ENCODE assay signal across 9 mouse cellular contexts in genomic region chr4:141335263-141335796, GRCm38 (mm10). TPM values are rescaled to one million over a fixed set of nuclear protein-coding genes. Genes with fewer than 3 reads are reported as not detected.
DNase-seq lines count a peak whose midpoint lies in the region; ATAC-seq lines count a peak whose summit lies in the region.
"Had no signal": no experiment of that assay in that cellular context is flagged by ENCODE, and none has a peak within 500 bp of the region (broad histone marks: within the 10 kb centered on the region; RNA-seq: fewer than 3 reads in every experiment).

No protein-coding gene starts in this region.

- no peak overlapping the region for H3K4me2 ChIP-seq in heart, embryonic 11.5 days
- no peak overlapping the region for H3K4me2 ChIP-seq in forebrain, embryonic 16.5 days (ENCODE audit: low read length)
- no peak overlapping the region for H3K4me2 ChIP-seq in midbrain, embryonic 14.5 days (ENCODE audit: low read length)

- H3K9me3 ChIP-seq in heart, embryonic 11.5 days (replicated peaks; ENCODE audit: control insufficient read depth, low read length): no peaks in the 10 kb centered on the region
- H3K9me3 ChIP-seq in forebrain, embryonic 16.5 days (ENCODE audit: control insufficient read depth, low read length): no peaks in the 10 kb centered on the region
- no peaks in the 10 kb centered on the region for H3K9me3 ChIP-seq in midbrain, embryonic 14.5 days (ENCODE audit: control insufficient read depth, low read length)

- no peak; the same call in 1 of the 2 replicates for ATAC-seq in heart, embryonic 11.5 days (replicated peaks; ENCODE audit: insufficient number of reproducible peaks, low FRiP score, low TSS enrichment)
- ATAC-seq in forebrain, embryonic 16.5 days: peak; percentile 49
- ATAC-seq in midbrain, embryonic 14.5 days (ENCODE audit: low FRiP score, low TSS enrichment): peak; percentile 79

- H3K9ac ChIP-seq in heart, embryonic 11.5 days (ENCODE audit: low read depth, low read length): 0 out of 2 replicates have a peak overlapping the region, but pooled peaks have one; percentile 24
- no peak overlapping the region for H3K9ac ChIP-seq in forebrain, embryonic 16.5 days (replicated peaks; ENCODE audit: low read depth, low read length)
- H3K9ac ChIP-seq in midbrain, embryonic 14.5 days (replicated peaks; ENCODE audit: low read length): no peak overlapping the region

- no peak overlapping the region for H3K4me3 ChIP-seq in heart, embryonic 11.5 days (ENCODE audit: low read depth, low read length)
- H3K4me3 ChIP-seq in forebrain, embryonic 16.5 days (replicated peaks; ENCODE audit: low read length): no peak overlapping the region
- H3K4me3 ChIP-seq in midbrain, embryonic 14.5 days (replicated peaks; ENCODE audit: low read depth, low read length): no peak overlapping the region

- peaks cover 29% of the 10 kb centered on the region for H3K4me1 ChIP-seq in heart, embryonic 11.5 days (ENCODE audit: control insufficient read depth, insufficient read depth, low read length)
- H3K4me1 ChIP-seq in forebrain, embryonic 16.5 days (replicated peaks; ENCODE audit: control insufficient read depth, insufficient read depth, low read length): peaks cover 13% of the 10 kb centered on the region
- H3K4me1 ChIP-seq in midbrain, embryonic 14.5 days (ENCODE audit: control insufficient read depth, insufficient read depth, low read length): peaks cover 23% of the 10 kb centered on the region

- 23% methylated on average over 3 of the region's 3 CpGs for whole genome bisulfite sequencing in heart, embryonic 11.5 days (ENCODE audit: insufficient replicate concordance)
- WGBS in forebrain, embryonic 16.5 days: 3% methylated on average over 3 of the region's 3 CpGs
- WGBS in midbrain, embryonic 14.5 days: 1% methylated on average over 3 of the region's 3 CpGs

- H3K36me3 ChIP-seq in heart, embryonic 11.5 days (ENCODE audit: control insufficient read depth, insufficient read depth, low read length): no peaks in the 10 kb centered on the region
- no peaks in the 10 kb centered on the region for H3K36me3 ChIP-seq in forebrain, embryonic 16.5 days (ENCODE audit: control insufficient read depth, insufficient read depth)
- H3K36me3 ChIP-seq in midbrain, embryonic 14.5 days (ENCODE audit: control insufficient read depth, insufficient read depth, low read length): no peaks in the 10 kb centered on the region

- DNase-seq in heart, adult 18-20 months: no peak
- peak; percentile 60 for DNase-seq in Muller cell, postnatal 12 days (ENCODE audit: inconsistent ontology term)
- DNase-seq in midbrain, embryonic 14.5 days: peak; percentile 78
- no peak for DNase-seq in adrenal gland, adult 18-20 months (ENCODE audit: low spot score in 2 of 2)
- DNase-seq in left cerebral cortex, postnatal 10 days (ENCODE audit: extremely low spot score in 1 of 2, low spot score in 2 of 2): no peak
- no peak for DNase-seq in frontal cortex, postnatal 14 days (ENCODE audit: low spot score in 2 of 2)

- intact Hi-C loops in left cerebral cortex, postnatal 10 days (cut with DNase I): no loop called here

- H3K27me3 ChIP-seq in heart, embryonic 11.5 days (ENCODE audit: control insufficient read depth, insufficient read depth, low read length): no peaks in the 10 kb centered on the region
- H3K27me3 ChIP-seq in forebrain, embryonic 16.5 days (replicated peaks; ENCODE audit: control insufficient read depth, insufficient read depth, low read length): no peaks in the 10 kb centered on the region
- no peaks in the 10 kb centered on the region for H3K27me3 ChIP-seq in midbrain, embryonic 14.5 days (ENCODE audit: control insufficient read depth, insufficient read depth, low read length)

- H3K27ac ChIP-seq in heart, embryonic 11.5 days (ENCODE audit: low read depth, low read length): peak overlapping the region; percentile 16; the same call in 1 of the 2 replicates
- H3K27ac ChIP-seq in forebrain, embryonic 16.5 days (ENCODE audit: low read length): no peak overlapping the region
- H3K27ac ChIP-seq in midbrain, embryonic 14.5 days (replicated peaks; ENCODE audit: low read depth, low read length): peak overlapping the region; percentile 74

RNA-seq across cellular contexts. Expression of gene Fam131c, which starts 32.7 kb away (rescaled TPM):
- polyA plus RNA-seq in heart, embryonic 11.5 days (2014; fragmentation: Nextera tagmentation; extraction: Ambion mirVana): 1.00 and 1.0 TPM in 2 replicates
- 1 to 10 TPM; 3.1 to 3.7 TPM for total RNA-seq in heart, adult 18-20 months (2021)
- polyA plus RNA-seq in forebrain, embryonic 16.5 days (2015; fragmentation: Nextera tagmentation; extraction: Ambion mirVana): 11.6 and 19.8 TPM in 2 replicates
- 26.7 and 37.2 TPM in 2 replicates for polyA plus RNA-seq in midbrain, embryonic 14.5 days (2014; fragmentation: Nextera tagmentation; extraction: Ambion mirVana)
- 1 to 10 TPM; 1.3 to 2.4 TPM for total RNA-seq in adrenal gland, adult 18-20 months (2021)
- 10 to 100 TPM; 10.8 to 12.1 TPM for total RNA-seq in left cerebral cortex, postnatal 10 days (2021)
- total RNA-seq: common myeloid progenitor, adult 5-6 weeks had no signal

RNA-seq across cellular contexts. Expression of gene Epha2, which starts 34.3 kb away (rescaled TPM):
- 3.1 and 3.6 TPM in 2 replicates for polyA plus RNA-seq in heart, embryonic 11.5 days (2014; fragmentation: Nextera tagmentation; extraction: Ambion mirVana)
- total RNA-seq in heart, adult 18-20 months (2021): 1 to 10 TPM; 6.2 to 6.6 TPM
- 0.92 and 1.5 TPM in 2 replicates for polyA plus RNA-seq in forebrain, embryonic 16.5 days (2015; fragmentation: Nextera tagmentation; extraction: Ambion mirVana)
- polyA plus RNA-seq in midbrain, embryonic 14.5 days (2014; fragmentation: Nextera tagmentation; extraction: Ambion mirVana): 1.2 and 1.7 TPM in 2 replicates
- total RNA-seq in adrenal gland, adult 18-20 months (2021): 10 to 100 TPM; 12.0 to 18.1 TPM
- total RNA-seq in left cerebral cortex, postnatal 10 days (2021): 1 to 10 TPM; 1.9 TPM

Comparison
In these comparisons a context has a peak if more than half of its experiments do, and no peak if none do; other contexts are left out.
1. DNase-seq: peak in Muller cell, postnatal 12 days (single experiment) and midbrain, embryonic 14.5 days (single experiment); none in heart, adult 18-20 months (0 of 2), adrenal gland, adult 18-20 months (0 of 2), left cerebral cortex, postnatal 10 days (0 of 2) and frontal cortex, postnatal 14 days (0 of 2).